Mouse (Mus musculus): ENCODE results near the gene Mrm1.

DNA sequence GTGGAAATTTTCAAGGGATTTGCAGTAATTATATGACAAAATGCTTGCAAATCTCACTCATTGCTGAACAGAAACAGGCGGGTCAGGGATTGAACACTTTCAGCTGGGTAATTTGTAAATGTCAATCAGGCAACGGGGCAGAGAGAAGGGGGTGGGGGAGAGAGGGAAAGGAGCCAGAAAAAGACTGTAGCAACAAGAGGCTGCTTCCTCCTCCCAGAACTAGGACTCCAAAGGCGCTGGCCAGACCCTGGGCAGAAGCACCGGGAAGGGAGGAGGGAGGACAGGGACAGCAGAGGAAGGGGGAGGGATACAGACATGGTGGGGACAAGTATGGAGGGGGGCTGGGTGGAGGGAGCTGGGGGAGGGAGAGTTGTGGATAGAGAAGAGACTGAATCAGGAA is 43.8 kb downstream of the Mrm1 start:
- TF ChIP-seq CTCF (IDR thresholded peaks at IDR 0.05; ENCODE audit: low read depth): no peak
- TF ChIP-seq EP300 (IDR thresholded peaks at IDR 0.05; ENCODE audit: low read depth): no peak
